Mouse (Mus musculus): Measurements from ENCODE around the gene Gm20855.
"Not testable (repeated sequence)": the region's sequence is repeated elsewhere in the genome, so short reads cannot be mapped to it uniquely, and the experiment has no call there.

Gm20855 gene

DNA sequence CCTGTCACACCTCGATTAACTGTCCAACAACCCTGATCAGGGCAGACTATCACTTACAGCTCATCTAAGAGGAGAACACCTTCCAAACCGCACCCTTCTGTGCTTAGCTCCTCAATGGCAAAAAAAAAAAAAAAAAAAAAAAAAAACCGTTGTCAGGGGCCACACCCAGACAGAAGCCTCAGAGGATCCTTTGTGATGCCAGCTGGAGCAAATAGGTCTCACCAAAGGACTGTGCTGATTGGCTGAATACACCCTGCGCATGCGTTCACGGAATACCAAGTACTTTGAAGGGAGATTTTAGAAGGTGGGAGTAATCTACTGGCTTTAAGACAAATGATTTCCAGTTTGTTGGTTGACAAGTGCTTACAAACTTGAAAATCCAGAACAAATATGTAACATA is at the start of gene Gm20855:
Gm20855 (minus strand) TSS at position 101 of the 400 bp plus-strand sequence.
- DNase-seq (ENCODE audit: low spot score): not testable (repeated sequence)

Data from left cerebral cortex, adult 11 months (tissue).